Mouse (Mus musculus) thymus, adult 2 months (tissue): Measurements from ENCODE around the gene Pold1. TPM values are rescaled to one million over a fixed set of nuclear protein-coding genes. Genes with fewer than 3 reads are reported as not detected.

Experiments used
- DNase-seq: peaks from one replicate; pipeline ENCODE4 v3.0.0; 2021
- H3K27ac ChIP-seq: fragments of 200-500 bp; 2 replicates; pipeline ENCODE4 v1.5.1; 2012; ENCODE audit warnings: low read length, control low read depth; ENCODE audit not compliant: control insufficient read depth, insufficient read depth
- H3K27me3 ChIP-seq: fragments of 200-500 bp; 2 replicates; pipeline ENCODE4 v1.6.1; 2012; ENCODE audit warnings: mild to moderate bottlenecking, low read length, moderate library complexity, mixed read lengths; ENCODE audit not compliant: control insufficient read depth, insufficient read depth
- H3K36me3 ChIP-seq: fragments of 200-500 bp; 2 replicates; pipeline ENCODE4 v1.6.1; 2012; ENCODE audit warnings: mild to moderate bottlenecking, low read length, moderate library complexity; ENCODE audit not compliant: control insufficient read depth, insufficient read depth
- H3K4me1 ChIP-seq: fragments of 200-500 bp; replicated peaks from 2 replicates; pipeline ENCODE4 v1.6.1; 2012; ENCODE audit warnings: low read length; ENCODE audit not compliant: control insufficient read depth, insufficient read depth
- H3K4me3 ChIP-seq: fragments of 200-500 bp; 2 replicates; pipeline ENCODE4 v1.5.1; 2012; ENCODE audit warnings: mild to moderate bottlenecking, low read length, control low read depth, moderate library complexity; ENCODE audit not compliant: control insufficient read depth, insufficient read depth
- CTCF ChIP-seq: fragments of 200-500 bp; IDR thresholded peaks from 2 replicates; pipeline ENCODE4 v1.5.1; 2012; ENCODE audit warnings: mild to moderate bottlenecking, control low read depth, low read length, moderate library complexity, borderline replicate concordance; ENCODE audit not compliant: control insufficient read depth, poor library complexity, insufficient read depth; ENCODE audit errors: extremely low read depth
- POLR2A ChIP-seq: fragments of 200-500 bp; IDR thresholded peaks from 2 replicates; pipeline ENCODE4 v1.6.1; 2012; ENCODE audit warnings: mild to moderate bottlenecking, low read length, control low read depth, moderate library complexity; ENCODE audit not compliant: control insufficient read depth, poor library complexity, insufficient read depth; ENCODE audit errors: extremely low read depth
- WGBS: fragments of 180-500 bp; shearing (Covaris S2); methylation state at CpG from one replicate; pipeline ENCODE4 v1.1.7; 2018; 5-methylcytosine and 5-hydroxymethylcytosine counted together
- polyA plus RNA-seq: library from polyadenylated mRNA; depleted of rRNA; stranded (reverse); fragments of >200 nt; gene quantifications from 2 replicates; pipeline ENCODE4 v1.2.3, GENCODE M21; 2012

Pold1 gene
- polyA plus RNA-seq, 1 experiment, result 208 TPM

GRCm38 (mm10) chr7:44549621-44550408 is 1.2 kb upstream of the Pold1 start:
- Histone ChIP-seq H3K36me3 (peaks cover 19% of the 10 kb centered on the region), H3K27ac (no peak overlapping the region), H3K4me3 (no peak overlapping the region), H3K4me1 (peaks cover 20% of the 10 kb centered on the region), H3K27me3 (no peaks in the 10 kb centered on the region)
- no peak for DNase-seq
- WGBS, result 97% methylated on average over 23 of the region's 23 CpGs
- TF ChIP-seq POLR2A, result no peak
- no peak for TF ChIP-seq CTCF

- TF ChIP-seq POLR2A, result no peak
- TF ChIP-seq CTCF, result no peak
- H3K4me3 ChIP-seq, result peak overlapping the region; percentile 84
- peaks cover 24% of the 10 kb centered on the region for H3K4me1 ChIP-seq
- H3K36me3 ChIP-seq, result peaks cover 19% of the 10 kb centered on the region
- 14% methylated on average over 5 of the region's 5 CpGs for WGBS
- DNase-seq, result no peak
- no peaks in the 10 kb centered on the region for H3K27me3 ChIP-seq
- no peak overlapping the region; the same call in 1 of the 2 replicates for H3K27ac ChIP-seq
Observed at GRCm38 (mm10) chr7:44547725-44548124, 924 bp downstream of the Pold1 start.

- 45% methylated on average over 13 of the region's 13 CpGs for WGBS
- H3K36me3 ChIP-seq, result peaks cover 15% of the 10 kb centered on the region
- peaks cover 31% of the 10 kb centered on the region for H3K4me1 ChIP-seq
- H3K4me3 ChIP-seq, result no peak overlapping the region
- DNase-seq, result no peak
- H3K27ac ChIP-seq, result no peak overlapping the region
- no peak for TF ChIP-seq POLR2A
- no peak for TF ChIP-seq CTCF
- H3K27me3 ChIP-seq, result no peaks in the 10 kb centered on the region
Observed at GRCm38 (mm10) chr7:44547041-44547440, 1.6 kb downstream of the Pold1 start.

- DNase-seq, result no peak
- H3K4me1 ChIP-seq, result peaks cover 32% of the 10 kb centered on the region
- no peak overlapping the region for H3K27ac ChIP-seq
- H3K36me3 ChIP-seq, result peaks cover 8% of the 10 kb centered on the region
- H3K4me3 ChIP-seq, result no peak overlapping the region
- WGBS, result 98% methylated on average over 3 of the region's 3 CpGs
- no peaks in the 10 kb centered on the region for H3K27me3 ChIP-seq
- no peak for TF ChIP-seq CTCF
- TF ChIP-seq POLR2A, result no peak
Observed at GRCm38 (mm10) chr7:44546274-44546673, 2.4 kb downstream of the Pold1 start.

GRCm38 (mm10) chr7:44543071-44543470 is 5.6 kb downstream of the Pold1 start:
- 47% methylated on average over 12 of the region's 12 CpGs for WGBS
- TF ChIP-seq CTCF, result no peak
- TF ChIP-seq POLR2A, result no peak
- peak overlapping the region; percentile 37 for H3K27ac ChIP-seq
- H3K4me3 ChIP-seq, result no peak overlapping the region
- H3K4me1 ChIP-seq, result peaks cover 32% of the 10 kb centered on the region
- no peak for DNase-seq
- H3K27me3 ChIP-seq, result no peaks in the 10 kb centered on the region
- H3K36me3 ChIP-seq, result peaks cover 24% of the 10 kb centered on the region

GRCm38 (mm10) chr7:44542555-44542954 is 6.1 kb downstream of the Pold1 start:
- TF ChIP-seq CTCF, result no peak
- no peak for TF ChIP-seq POLR2A
- Histone ChIP-seq H3K4me3 (no peak overlapping the region), H3K27me3 (no peaks in the 10 kb centered on the region), H3K36me3 (peaks cover 24% of the 10 kb centered on the region), H3K27ac (peak overlapping the region; percentile 29; the same call in 1 of the 2 replicates), H3K4me1 (peaks cover 26% of the 10 kb centered on the region)
- DNase-seq, result no peak
- WGBS, result 40% methylated on average over 11 of the region's 11 CpGs
